Mouse (Mus musculus): ENCODE measurements around the gene Gm17606. TPM values are rescaled to one million over a fixed set of nuclear protein-coding genes. Genes with fewer than 3 reads are reported as not detected.
"Not testable (repeated sequence)": the region's sequence is repeated elsewhere in the genome, so short reads cannot be mapped to it uniquely, and the experiment has no call there.

The Gm17606 gene
- not detected for total RNA-seq (2021)
- long read RNA-seq, experiment 1 = 0 reads
- long read RNA-seq, experiment 2 = 0 reads

DNA sequence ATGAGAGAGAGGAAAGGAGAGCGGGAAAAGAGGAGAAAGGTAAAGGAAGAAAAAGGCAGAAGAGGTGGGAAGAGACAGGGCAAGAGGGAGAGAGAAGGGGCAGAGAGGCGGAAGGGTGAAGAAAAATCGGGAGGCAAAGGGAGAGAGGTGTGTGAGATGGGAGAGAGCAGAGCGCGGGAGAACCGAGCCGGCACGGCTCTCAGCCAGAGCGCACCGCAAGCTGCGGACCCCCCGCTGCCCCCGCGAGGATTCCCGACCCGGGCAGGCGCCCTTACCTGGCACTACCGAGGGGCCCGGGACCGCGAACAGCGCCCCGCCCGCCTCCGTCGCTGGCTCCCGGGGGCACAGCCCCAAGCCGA is at the start of gene Gm17606:
TSS of gene Gm17606 (plus strand) at position 7 of the 359 bp plus-strand sequence.
- no peak for DNase-seq (ENCODE audit: low spot score in 2 of 2)

GRCm38 (mm10) chr14:54591056-54591455 is 49.7 kb upstream of the Gm17606 start:
- DNase-seq (ENCODE audit: low spot score in 2 of 2) = no peak

- no peak for DNase-seq (ENCODE audit: low spot score in 2 of 2)
These were observed 48.3 kb upstream of the Gm17606 start for GRCm38 (mm10) chr14:54592319-54592934.

DNA sequence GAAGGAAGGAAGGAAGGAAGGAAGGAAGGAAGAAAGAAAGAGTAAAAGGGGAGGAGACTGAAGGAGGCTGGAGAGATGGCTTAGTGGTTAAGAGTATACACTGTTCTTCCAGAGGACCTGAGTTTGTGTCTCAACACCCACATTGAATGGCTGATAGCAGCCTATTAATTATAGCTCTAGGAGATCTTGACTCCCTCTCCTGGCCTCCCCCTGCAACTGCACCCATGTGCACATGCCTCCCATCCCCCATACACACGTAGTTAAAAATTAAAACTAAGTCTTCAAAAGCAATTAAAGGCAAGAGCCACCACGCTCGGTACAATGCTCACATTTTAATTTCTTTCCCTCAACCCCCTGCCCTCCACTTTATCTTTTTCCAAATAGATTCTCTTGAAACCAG is 46.7 kb upstream of the Gm17606 start:
- no peak for DNase-seq (ENCODE audit: low spot score in 2 of 2)

DNA sequence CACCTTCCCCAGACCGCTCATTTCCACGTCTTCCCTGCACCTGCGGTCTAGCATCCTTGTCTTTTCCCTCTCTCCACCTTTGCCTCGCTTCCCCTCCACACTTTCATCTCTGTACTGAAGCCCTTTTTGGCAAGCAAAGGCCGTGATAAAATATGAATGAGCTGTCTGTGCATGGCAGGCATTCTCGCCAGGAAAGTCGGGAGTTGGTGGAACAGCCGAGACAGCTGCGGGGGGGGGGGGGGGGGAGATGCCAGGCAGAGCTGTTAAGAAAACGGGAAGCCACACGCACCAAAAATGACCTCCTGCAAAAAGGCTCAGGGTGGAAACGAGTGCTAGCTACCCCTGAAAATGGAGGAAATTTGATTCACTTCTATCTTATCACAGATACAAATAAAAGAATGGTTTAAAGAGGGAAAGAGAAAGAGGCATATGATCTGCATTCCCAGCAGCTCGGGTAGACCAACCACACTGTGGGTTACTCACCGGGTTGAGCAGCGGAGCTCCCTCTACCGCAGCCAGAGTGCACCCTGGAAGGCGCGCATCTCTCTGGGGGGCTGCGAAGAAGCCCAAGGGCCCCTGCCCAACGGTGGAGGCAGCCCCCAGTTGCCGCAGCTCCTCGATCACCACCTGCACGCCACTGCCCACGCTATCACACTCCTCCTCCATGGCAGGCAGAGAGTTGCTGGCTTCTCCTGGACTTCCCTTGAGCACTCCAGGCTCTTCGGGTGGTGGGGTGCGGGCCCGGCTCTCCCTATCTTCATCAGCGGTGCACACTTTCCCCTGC is 45.9 kb upstream of the Gm17606 start:
- no peak for DNase-seq (ENCODE audit: low spot score in 2 of 2)

DNA sequence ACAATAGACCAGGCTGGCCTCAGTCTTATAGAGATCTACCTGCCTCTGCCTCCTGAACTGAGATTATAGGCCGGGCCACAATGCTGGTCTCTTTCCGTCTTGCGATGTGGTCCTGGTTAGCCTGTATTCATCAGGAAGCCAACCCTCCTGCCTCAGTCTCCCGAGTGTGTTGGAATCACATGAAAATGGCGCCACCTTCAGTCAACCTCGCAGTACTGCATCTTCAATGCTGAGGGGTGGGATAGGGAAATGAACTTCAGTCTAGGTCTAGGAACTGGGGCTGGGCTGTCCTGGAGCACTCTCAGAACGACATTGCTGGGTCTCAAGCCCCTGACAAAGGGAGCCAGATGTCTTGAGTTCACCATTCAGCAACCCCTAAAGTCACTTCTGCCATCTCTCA is 43.7 kb upstream of the Gm17606 start:
- DNase-seq (ENCODE audit: low spot score in 2 of 2) = no peak

DNA sequence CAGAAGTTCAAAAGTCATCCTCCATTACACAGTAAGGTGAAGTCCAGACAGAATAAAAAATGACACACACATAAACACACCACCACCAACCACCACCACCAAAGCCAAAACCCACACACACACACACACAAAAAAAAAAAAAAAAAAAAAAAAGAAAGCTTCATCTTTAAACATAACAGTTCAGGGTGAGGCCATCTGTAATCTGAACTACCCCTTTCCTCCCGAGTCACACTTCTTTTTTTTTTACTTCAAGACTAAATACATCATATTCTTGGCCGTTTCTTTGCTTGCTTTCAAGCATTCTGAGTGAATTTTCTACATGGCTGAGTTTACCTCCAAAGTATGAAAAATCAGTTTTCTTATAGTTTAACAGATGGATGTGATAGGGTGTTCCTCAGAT is 39.2 kb upstream of the Gm17606 start:
- no peak for DNase-seq (ENCODE audit: low spot score in 2 of 2)

GRCm38 (mm10) chr14:54602613-54603012 is 38.1 kb upstream of the Gm17606 start:
- DNase-seq (ENCODE audit: low spot score in 2 of 2) = no peak

DNA sequence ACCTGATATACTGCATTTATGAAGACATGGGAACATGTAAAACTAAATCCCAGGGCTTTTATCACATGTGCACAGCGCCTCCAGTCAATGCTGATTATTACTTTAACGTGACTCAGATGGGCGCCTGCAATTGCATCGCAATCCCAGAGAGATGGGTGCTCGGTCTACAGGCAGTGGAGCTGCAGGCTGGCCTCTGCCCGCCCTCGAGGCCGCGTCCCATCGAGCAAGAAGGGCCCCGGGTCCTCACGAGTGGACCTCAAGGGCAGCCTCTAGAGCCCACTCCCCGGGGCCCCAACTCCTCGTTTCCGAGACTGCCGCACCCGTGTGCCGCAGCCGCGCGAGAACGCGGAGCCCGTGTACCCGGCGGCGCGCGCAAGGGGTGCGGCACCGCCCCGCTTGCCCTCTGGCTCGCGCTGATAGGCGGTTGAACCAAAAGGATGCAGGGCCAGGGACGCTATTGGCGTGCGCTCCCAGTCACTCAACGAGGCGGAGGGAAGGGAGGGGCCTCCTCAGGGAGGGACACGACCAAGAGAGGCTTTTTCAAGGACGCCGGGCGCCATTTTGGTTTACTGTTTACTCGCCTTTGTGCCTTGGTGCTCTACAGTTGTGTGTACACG is 37.6 kb upstream of the Gm17606 start:
- DNase-seq (ENCODE audit: low spot score in 2 of 2) = peak; percentile 89 to 90

DNA sequence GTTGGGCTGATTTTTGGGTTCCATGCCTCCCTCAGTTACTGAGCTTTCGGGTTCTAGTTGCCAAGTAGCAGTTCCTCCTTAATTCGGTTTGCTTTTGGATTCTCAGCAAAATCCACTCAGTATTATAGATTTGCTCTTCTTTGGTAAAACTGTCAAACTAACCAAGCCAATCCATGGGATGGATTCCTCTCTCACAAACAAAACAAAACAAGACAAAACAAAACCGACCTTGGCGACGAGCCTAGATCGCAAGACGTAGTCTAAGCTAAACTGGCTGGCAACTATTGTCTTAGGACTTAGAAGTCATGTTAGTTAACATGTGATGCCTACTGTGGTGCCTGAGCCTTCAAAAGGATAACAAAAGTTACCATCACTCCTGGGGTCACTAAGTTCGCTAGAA is 37.1 kb upstream of the Gm17606 start:
- no peak for DNase-seq (ENCODE audit: low spot score in 2 of 2)

DNA sequence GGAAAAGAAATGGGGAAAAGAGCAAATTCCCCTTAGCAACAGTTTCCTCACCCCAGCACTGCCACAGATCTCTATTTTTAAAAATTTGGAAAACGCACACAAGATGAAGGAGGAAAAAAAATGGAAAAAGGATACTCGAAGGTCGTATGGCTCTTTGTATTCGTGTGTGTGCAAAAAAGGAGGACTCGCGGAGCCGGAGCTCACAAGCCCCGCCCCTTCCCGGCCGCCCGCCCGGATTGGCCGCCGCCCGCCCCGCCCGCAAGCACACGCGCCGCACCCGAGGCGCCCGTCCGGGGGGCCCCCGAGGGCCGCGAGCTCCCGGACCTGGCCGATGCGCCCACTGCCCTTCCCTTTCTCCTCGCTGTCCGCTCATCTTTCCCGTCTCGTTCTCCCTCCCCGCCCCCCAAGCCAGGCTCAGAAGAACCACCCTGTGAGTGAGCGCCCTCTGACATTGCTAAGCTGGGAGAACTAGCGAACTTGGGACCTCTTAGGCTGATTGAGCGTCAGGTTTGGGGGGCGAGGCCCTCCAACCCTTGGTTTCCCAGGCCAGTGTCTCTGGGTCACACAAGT is 34.9 kb upstream of the Gm17606 start, which contains the start of gene 4931414P19Rik:
TSS of gene 4931414P19Rik (minus strand) at position 242 of the 570 bp plus-strand sequence.
- DNase-seq (ENCODE audit: low spot score in 2 of 2) = peak; percentile 79 to 82

- DNase-seq (ENCODE audit: low spot score in 2 of 2) = no peak
These were observed 33.5 kb upstream of the Gm17606 start for GRCm38 (mm10) chr14:54607226-54607625.

- DNase-seq (ENCODE audit: low spot score in 2 of 2) = no peak
These were observed 31.5 kb upstream of the Gm17606 start for GRCm38 (mm10) chr14:54609245-54609644.

DNA sequence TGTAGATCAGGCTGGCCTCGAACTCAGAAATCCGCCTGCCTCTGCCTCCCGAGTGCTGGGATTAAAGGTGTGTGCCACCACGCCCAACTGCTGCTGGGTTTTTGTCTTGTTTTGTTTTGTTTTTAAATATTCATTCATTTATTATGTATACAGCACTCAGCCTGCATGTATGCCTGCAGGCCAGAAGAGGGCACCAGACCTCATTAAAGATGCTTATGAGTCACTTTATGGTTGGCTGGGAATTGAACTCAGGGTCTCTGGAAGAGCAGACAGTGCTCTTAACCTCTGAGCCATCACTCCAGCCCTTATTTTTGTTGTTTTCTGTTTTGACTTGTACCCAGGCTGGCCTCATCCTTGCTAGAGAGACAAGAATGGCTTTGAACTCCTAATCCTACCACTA is 30.8 kb upstream of the Gm17606 start:
- DNase-seq (ENCODE audit: low spot score in 2 of 2) = peak in 1 of 2 experiments; percentile 34

DNA sequence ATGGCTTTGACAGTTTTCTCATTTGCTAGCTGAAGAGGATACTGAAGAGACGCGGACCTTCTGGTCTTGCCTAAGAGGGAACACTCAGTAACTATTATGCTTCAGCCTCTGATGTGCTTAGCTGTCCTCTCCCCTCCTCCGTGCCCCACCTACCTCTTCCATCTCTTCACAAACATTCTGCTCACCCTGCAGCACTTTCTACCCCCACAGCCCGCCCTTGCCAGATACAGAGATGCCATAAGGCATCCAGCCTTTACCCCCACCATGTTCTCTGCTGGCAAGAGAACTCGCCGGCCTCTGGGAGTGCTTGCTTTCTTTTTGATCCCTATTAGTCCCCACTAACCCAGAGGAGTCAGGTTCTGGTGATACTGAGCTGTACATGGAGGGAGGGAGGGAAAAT is 30.1 kb upstream of the Gm17606 start:
- DNase-seq (ENCODE audit: low spot score in 2 of 2) = no peak

DNA sequence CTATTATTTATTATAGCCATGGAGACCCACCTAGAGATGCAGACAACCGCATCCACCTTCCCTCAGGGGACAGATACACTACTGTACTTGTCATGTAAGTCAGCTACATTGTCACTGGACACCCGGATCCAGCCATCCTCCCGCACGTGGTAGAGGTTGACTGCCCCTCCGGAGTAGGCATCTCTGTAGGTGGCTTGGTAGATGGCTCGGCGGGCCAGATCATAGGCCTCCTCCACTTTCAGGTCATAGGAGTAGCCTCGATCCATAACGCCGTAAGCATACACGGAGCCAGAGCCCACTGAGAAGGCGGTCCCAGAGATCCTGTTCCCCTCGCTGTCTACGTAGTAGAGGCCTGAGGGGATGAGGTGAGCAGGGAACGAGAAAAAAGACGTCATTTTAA is 26.6 kb upstream of the Gm17606 start:
- not testable (repeated sequence) for DNase-seq (ENCODE audit: low spot score in 2 of 2)

GRCm38 (mm10) chr14:54616226-54616825 is 24.4 kb upstream of the Gm17606 start:
- DNase-seq (ENCODE audit: low spot score in 2 of 2) = no peak

GRCm38 (mm10) chr14:54617152-54617896 is 23.4 kb upstream of the Gm17606 start:
- peak in 1 of 2 experiments; percentile 14 for DNase-seq (ENCODE audit: low spot score in 2 of 2)

DNA sequence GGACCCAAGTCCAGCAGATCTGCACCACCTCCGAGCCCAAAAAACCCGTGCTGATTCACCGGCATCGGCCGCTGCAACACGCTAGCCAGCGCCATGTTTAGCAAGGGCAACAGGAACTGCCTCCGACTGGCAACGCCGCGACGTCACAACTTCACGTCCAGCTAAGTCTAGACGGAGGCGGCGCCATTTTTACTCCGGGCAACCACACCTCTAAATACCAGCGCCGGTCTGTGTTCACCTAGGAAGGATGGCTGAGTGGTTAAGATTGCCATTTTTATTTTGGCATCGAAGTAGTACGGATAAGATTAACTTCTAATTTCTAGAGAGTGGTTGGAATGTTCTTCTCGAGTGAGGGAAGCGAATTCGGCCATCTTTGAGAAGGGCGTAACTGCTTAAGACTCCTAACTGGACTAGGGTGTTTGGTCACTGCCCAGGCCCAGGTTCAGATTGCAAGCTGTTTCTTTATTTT is 22.8 kb upstream of the Gm17606 start, which contains the start of gene Psmb5:
TSS of gene Psmb5 (minus strand) at position 126 of the 469 bp plus-strand sequence.
- peak; percentile 79 to 82 for DNase-seq (ENCODE audit: low spot score in 2 of 2)

DNA sequence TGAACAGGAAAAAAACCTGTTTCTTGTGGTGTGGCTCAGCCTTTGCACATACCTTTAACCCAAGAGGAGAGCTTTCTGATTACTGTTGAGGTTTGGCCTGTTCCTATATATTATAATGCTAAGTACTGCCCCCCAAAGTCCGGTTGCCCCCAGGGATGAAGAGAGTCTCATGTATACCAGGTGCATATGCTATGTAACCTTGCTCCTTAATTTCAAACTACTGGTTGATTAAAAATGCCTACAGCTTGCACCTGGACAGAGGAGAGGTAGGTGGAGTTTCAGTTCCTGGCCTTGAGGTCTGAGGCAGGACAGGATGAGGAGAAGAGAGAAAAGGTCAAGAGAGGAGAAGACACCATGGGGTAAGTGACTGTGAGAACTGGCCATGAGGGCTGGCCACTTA is 19.6 kb upstream of the Gm17606 start, which contains the start of gene Psmb11:
TSS of gene Psmb11 (plus strand) at position 301 of the 400 bp plus-strand sequence.
- DNase-seq (ENCODE audit: low spot score in 2 of 2) = no peak
